Mouse (Mus musculus) right cerebral cortex, postnatal 10 days (tissue): Measurements from ENCODE around the gene Fgr.

Experiments used
- DNase-seq, 2 experiments: peaks; one replicate each; pipeline ENCODE4 v3.0.0; 2021; ENCODE audit warnings: low spot score in 2 of 2

The Fgr gene

GRCm38 (mm10) chr4:133050837-133051549 lies 77.1 kb downstream of the Fgr start:
- DNase-seq, result no peak

DNA sequence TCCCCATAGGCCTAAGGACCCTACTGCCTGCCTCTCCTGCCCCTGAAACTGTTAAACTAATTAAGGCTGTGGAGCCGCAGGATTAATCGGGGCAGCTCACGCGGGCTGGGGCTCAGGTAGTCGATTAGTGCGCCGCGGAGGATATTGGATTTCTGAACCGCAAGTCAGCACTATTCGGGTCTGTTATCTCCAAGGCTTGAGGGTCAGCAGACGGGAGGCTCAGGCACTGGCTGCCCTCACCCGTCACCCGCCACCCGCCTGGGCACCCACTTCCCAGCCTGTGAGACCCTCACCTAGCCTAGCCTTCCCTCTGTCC lies 77.6 kb downstream of the Fgr start:
- DNase-seq, result no peak
